Mouse (Mus musculus): ENCODE measurements around the gene Lrrc1.

Lrrc1 gene

DNA sequence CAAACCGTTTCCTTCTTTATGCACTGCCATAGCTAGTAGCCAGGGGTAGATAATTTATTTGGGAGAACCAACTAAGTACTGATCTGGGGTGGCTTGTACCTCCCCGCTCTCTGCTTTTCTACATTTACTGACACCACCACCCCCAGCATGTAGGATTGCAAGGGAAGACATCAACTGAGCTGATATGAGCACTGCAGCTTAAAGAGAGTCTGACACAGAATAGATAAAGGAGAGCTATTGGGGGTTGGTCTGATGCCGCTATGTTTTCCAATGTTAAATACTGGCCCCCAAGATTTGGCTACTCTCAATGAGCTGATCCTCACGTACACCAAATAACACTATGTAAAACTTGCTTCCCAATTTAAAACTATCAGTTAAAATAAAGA lies 124.5 kb downstream of the Lrrc1 start:
- DNase-seq = no peak

DNA sequence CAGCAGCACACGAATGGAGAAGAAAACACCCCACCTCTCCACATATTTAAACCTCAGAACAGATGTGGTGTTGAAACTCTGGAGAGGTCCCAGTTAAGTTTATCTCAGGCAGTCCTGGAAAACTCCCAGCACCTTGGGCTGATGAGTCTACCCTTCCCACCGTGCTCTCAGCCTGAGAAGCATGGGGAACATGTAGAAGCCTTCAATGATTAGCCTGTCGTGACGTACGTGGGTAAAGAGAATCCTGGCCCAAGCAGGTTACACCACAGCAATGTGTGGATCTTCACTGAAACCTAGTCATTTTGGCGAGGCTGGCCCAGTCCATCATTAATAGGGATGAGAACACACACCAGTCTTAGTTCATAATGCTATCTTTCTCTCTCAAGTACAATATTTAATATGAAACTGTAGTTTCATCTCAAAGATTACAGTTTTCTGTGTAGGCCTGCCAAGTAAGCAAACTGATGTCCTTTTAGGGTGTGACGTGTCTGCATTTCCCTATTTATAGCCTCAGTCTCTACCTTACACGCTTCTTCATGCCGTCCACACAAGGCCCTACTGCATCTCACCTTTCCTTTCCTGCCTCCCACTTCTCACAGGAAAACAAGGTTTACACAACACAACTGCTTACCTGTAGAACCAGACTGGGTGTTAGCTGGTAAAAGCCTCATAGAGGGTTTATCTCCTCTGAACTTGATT lies 125.0 kb downstream of the Lrrc1 start:
- no peak for DNase-seq

GRCm38 (mm10) chr9:77418800-77419199 lies 125.9 kb downstream of the Lrrc1 start:
- no peak for DNase-seq

DNA sequence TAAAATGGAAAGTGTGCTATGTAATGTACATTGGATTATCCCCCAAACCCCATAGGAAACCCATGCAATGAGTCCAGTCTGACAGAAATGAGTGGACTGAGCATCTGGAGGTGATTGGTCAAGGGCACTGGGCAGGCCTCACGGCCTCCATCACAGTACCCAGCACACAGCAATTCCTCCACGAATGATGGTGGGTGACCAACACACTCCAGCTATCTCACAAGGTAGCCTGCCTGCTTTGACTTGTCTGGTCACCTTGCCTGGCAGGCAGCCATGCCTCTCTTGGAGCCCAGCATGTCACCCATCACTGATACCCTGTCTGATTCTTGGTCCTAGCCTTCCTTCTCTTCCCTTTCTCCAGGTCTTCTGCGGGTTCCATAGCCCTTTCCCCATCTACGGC lies 128.2 kb downstream of the Lrrc1 start:
- no peak for DNase-seq

GRCm38 (mm10) chr9:77416002-77416401 lies 128.7 kb downstream of the Lrrc1 start:
- DNase-seq = no peak

DNA sequence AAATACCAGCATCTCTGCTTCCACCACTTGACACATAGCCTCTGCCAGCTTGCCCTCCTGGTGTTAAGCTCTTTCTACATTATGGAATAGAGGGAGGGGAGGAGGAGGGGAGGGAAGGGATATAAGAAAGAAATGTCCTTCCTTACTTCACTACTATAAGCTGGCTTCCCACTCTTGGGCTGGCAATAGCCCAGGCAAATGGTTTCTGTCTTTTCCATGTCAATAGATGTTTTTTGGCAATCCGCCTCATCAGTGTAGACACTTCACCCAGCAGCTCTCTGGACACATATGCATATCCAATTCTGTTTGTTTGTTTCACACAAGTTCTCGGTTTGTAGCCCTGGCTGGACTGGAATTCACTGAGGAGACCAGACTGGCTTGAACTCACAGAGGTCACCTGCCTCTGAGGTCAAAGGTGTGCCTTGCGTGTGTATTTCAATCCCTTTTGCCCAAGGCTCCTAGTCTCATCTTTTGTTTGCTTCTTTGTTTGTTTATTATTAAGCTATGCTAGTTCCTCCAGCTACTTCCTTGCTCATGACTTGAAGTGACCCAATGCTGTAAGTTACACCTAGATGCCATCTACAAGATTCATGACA lies 132.7 kb downstream of the Lrrc1 start:
- no peak for DNase-seq

DNA sequence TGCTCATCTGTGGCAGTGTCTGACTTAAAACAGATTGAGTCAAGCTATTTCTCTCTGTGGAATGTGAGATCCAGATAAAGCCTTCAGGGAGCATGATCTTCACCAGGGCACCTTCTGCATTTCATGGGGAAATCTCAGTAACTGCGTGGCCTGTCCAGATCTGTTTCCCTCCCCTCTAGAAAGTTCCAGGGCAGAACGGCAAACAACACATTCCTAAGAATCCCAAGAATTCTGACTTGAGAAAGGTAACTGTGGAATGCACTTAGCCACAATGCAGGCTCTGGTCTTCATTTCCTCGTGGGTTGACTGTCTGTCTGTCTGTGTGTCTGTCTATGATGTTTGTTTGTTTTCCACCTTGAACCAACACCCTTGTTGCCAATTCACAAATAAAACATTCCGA lies 133.7 kb downstream of the Lrrc1 start:
- DNase-seq = no peak

GRCm38 (mm10) chr9:77410524-77410923 lies 134.1 kb downstream of the Lrrc1 start:
- no peak for DNase-seq

GRCm38 (mm10) chr9:77408053-77408603 lies 136.5 kb downstream of the Lrrc1 start:
- no peak for DNase-seq

DNA sequence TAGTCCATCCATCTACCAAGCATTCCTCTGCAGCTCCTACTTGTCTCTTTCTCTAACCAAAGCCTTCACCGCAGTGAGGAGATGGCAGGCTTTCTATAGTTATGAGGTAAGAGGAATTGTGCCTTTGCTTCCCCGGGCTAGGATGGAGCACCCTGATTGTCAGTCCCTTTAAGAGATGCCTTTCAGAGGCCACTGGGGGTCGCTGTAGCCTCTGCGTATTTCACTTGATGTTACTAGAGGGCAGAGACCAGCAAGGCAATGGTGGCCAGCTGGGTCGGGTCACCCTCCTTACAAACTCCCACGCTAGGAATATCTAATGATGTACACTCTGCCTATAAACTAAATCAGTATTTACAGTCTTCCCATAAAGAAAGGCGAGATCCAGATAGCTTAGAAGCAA lies 137.8 kb downstream of the Lrrc1 start:
- no peak for DNase-seq

- no peak for DNase-seq
These were observed 140.2 kb downstream of the Lrrc1 start for GRCm38 (mm10) chr9:77404458-77404857.

DNA sequence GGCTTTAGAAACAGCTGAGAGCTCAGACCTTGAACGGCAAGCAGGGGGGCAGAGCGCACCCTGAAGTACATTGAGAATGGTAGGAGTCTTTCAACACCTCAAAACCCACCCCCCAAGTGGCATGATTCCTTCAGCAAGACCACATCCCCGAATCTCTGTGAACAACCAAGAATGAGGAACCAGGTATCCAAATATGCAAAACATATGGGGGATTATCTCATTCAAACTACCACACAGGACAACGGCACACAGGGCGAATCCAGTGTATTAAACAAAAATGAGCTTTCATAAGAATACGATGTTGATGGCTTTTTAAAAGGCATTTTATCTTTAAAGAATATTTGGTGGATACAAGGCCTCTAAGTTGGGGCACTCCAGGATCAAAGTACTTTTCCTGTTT lies 140.7 kb downstream of the Lrrc1 start:
- DNase-seq = no peak

DNA sequence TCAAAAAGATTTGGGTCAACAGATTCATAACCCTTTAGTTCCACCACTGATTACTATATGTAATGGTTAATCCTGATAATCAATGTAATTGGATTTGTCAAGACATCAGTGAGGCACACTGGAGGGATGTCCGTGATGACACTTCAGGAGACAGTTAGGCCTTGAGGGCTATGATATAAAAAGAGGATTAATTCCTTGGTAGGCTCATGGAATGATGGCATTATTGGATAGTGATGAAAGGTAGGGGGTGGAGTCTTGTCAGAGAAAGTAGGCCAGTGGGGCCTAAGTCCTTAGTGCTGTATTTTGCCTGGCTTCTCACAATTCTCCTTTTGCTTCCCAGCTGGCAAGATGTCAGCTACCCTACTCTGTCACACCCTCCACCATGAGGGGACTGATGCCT lies 141.7 kb downstream of the Lrrc1 start:
- no peak for DNase-seq

- no peak for DNase-seq
These were observed 144.9 kb downstream of the Lrrc1 start for GRCm38 (mm10) chr9:77399801-77400200.

GRCm38 (mm10) chr9:77398856-77399631 lies 145.6 kb downstream of the Lrrc1 start:
- DNase-seq = no peak

DNA sequence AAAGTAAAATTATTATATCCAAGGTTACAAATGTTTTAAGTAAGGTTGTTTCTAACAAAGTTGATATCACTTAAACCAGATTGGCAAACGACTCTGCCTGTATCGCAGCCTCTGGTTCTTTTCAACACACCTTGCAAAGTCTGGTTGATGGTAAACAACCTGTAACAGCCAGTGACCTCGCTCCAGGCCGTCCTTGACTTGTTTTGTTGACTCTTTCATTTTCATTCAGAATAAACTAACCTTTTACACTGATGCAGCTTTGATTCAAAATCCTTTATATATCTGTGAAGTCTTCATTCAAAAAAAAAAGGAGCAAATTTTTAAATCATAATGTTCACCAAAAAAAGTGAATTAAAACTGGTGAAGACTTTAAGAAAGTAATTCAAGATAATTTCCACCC lies 147.6 kb downstream of the Lrrc1 start:
- DNase-seq = no peak

DNA sequence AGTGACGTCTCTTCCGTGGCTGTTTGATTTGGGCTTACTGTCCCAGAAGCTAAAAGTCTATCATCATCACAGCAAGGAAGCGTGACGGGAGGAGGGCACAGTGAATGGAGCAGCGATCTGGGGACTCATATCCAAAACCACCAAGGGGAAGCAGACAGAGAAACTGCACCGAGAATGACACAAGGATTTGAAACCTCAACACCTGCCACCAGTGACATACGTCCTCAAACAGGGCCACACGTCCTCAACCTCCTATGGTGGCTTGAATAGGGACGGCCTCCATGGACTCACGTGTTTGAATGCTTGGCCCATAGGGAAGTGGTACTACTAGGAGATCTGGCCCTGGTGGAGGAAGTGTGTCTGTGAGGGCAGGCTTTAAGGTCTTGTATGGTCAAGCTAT lies 153.4 kb downstream of the Lrrc1 start:
- DNase-seq = no peak

GRCm38 (mm10) chr9:77388956-77389355 lies 155.7 kb downstream of the Lrrc1 start:
- no peak for DNase-seq

- DNase-seq = no peak
These were observed 157.9 kb downstream of the Lrrc1 start for GRCm38 (mm10) chr9:77386751-77387150.

DNA sequence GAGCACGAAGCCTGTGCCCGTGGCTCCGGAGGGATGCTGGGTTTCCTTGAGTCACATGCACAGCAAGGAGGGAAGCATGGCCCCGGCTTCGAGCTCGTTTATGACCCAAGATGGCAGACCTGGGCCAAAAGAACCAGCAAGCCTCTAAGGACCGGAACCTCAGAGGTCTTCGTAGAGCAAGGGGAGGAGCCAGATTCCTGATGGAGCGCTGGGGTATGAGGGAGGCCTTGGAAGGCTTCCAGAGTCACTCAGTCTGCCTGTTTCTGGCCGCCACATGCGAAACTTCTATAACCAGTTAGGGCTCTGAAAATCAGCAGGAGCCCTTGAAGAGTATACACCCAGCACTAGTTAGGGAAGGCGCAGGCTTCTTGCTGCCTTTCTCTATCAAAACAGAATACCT lies 159.1 kb downstream of the Lrrc1 start:
- no peak for DNase-seq

- DNase-seq = no peak
These were observed 160.0 kb downstream of the Lrrc1 start for GRCm38 (mm10) chr9:77384651-77385050.

DNA sequence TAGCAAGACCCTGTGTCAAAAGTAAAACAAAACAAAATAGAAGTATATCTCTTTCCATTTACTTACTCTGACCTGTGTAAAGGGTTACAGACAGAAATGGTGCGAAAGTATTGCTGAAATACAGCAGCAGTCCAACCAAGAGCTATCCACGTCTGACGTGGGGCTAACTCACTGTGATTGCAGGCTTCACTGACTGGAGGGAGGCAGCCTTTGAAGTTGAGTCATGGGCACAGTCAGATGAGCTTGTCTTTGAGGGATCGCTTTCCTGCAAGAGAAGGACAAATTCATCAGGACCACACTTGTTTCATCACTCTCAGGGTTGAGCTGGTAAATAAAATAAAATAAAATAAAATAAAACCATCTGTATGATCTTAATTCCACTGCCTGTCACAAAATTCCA lies 160.7 kb downstream of the Lrrc1 start:
- DNase-seq = no peak

- no peak for DNase-seq
These were observed 162.2 kb downstream of the Lrrc1 start for GRCm38 (mm10) chr9:77382514-77382913.

DNA sequence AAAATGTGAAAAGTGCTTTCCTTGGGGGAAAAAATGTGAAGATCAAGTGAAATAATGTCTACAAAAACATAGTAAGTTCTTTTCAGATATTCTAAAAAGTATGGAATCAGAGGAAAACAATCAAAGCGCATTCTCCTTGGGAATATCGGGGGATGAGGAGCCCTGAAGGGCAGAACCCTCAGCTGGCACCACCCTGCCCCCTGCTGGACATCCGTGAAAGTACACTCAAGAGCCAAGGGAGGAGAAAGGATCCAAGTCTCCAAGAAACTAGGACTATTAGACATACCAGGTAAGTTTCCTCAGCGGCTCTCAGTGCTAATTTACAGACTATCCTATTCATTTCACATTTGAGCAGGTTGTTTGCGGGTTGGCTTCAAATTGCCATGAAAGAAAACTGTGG lies 163.1 kb downstream of the Lrrc1 start:
- peak; percentile 26 for DNase-seq
